Mouse (Mus musculus) lung, postnatal 0 days (tissue): Measurements from ENCODE around the gene Gcnt7. TPM values are rescaled to one million over a fixed set of nuclear protein-coding genes. Genes with fewer than 3 reads are reported as not detected.

Source experiments
- ATAC-seq: fragments of 200-750 bp; cut with Nextera tagmentation; 2 replicates; pipeline ENCODE4 v1.8.0; 2017; ENCODE audit warnings: moderate library complexity
- DNase-seq: peaks from one replicate; pipeline ENCODE4 v3.0.0-alpha.2; 2016; ENCODE audit warnings: low spot score
- H3K27ac ChIP-seq: fragments of 300-500 bp; sonication (generic); 2 replicates; pipeline ENCODE4 v1.5.1; 2014; ENCODE audit warnings: antibody characterized with exemption, mild to moderate bottlenecking, low read length, mixed read lengths
- H3K27me3 ChIP-seq: fragments of 300-500 bp; sonication (generic); replicated peaks from 2 replicates; pipeline ENCODE4 v1.6.1; 2014; ENCODE audit warnings: low read length, mixed read lengths; ENCODE audit not compliant: insufficient read depth
- H3K36me3 ChIP-seq: fragments of 300-500 bp; sonication (generic); 2 replicates; pipeline ENCODE4 v1.6.1; 2014; ENCODE audit warnings: low read length, mixed read lengths; ENCODE audit not compliant: insufficient read depth
- H3K4me1 ChIP-seq: fragments of 300-500 bp; sonication (generic); 2 replicates; pipeline ENCODE4 v1.6.1; 2014; ENCODE audit warnings: antibody characterized with exemption, low read depth, low read length, mixed read lengths; ENCODE audit not compliant: insufficient read depth
- H3K4me2 ChIP-seq: fragments of 300-500 bp; sonication (generic); replicated peaks from 2 replicates; pipeline ENCODE4 v1.6.1; 2014; ENCODE audit warnings: low read depth, mild to moderate bottlenecking, low read length, moderate library complexity, mixed read lengths
- H3K4me3 ChIP-seq: fragments of 300-500 bp; sonication (generic); 2 replicates; pipeline ENCODE4 v1.5.1; 2014; ENCODE audit warnings: low read depth, low read length
- H3K9ac ChIP-seq: fragments of 300-500 bp; sonication (generic); replicated peaks from 2 replicates; pipeline ENCODE4 v1.6.1; 2014; ENCODE audit warnings: low read depth, mild to moderate bottlenecking
- H3K9me3 ChIP-seq: fragments of 300-500 bp; sonication (generic); 2 replicates; pipeline ENCODE4 v1.6.1; 2016; ENCODE audit warnings: low read length, mixed read lengths
- CTCF ChIP-seq: IDR thresholded peaks from 2 replicates; pipeline ENCODE4 v1.5.1; 2016; ENCODE audit warnings: antibody characterized with exemption, mild to moderate bottlenecking
- EP300 ChIP-seq: IDR thresholded peaks from 2 replicates; pipeline ENCODE4 v1.6.1; 2016; ENCODE audit warnings: antibody characterized with exemption, mild to moderate bottlenecking, control low read depth
- WGBS: fragments of 180-500 bp; shearing (Covaris S2); extraction: QIAGEN DNeasy Blood & Tissue Kit; methylation state at CpG from one replicate; pipeline ENCODE4 v1.1.7; 2014; 5-methylcytosine and 5-hydroxymethylcytosine counted together
- polyA plus RNA-seq: library from polyadenylated mRNA; unstranded; fragments of >200 nt; fragmentation: Nextera tagmentation; extraction: Ambion mirVana; gene quantifications from 2 replicates; pipeline ENCODE4 v1.2.1, GENCODE M21; 2015

The Gcnt7 gene
- polyA plus RNA-seq, 1 experiment from 2014 or later, result 0.64 TPM

DNA sequence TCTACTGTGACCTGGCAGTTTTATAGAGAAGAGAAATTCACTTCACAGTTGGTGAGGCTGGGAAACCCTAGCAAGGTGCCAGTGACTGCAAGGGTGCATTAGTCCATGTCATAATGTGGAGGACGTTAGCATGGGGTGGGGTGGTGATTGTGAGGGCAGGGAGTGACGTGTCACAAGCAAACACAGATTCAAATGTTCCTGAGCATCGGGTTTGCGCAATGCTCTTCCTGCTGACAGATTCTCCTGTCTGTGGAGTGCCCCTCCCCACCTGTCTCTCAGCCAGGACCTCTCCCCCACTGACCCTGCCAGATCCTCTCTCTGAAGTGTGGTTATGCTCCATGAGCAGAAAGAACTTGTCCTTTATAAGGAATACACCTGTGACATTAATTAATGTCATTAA, 10.1 kb downstream of the Gcnt7 start:
- Histone ChIP-seq H3K27me3 (no peaks in the 10 kb centered on the region), H3K4me1 (no peaks in the 10 kb centered on the region), H3K4me2 (no peak overlapping the region), H3K27ac (no peak overlapping the region), H3K9ac (no peak overlapping the region), H3K4me3 (no peak overlapping the region), H3K36me3 (peaks cover 62% of the 10 kb centered on the region; the same call in 1 of the 2 replicates), H3K9me3 (no peaks in the 10 kb centered on the region)
- WGBS, result 85% methylated on average over 4 of the region's 4 CpGs
- TF ChIP-seq EP300 (no peak), CTCF (no peak)
- DNase-seq (no peak), ATAC-seq (no peak)

DNA sequence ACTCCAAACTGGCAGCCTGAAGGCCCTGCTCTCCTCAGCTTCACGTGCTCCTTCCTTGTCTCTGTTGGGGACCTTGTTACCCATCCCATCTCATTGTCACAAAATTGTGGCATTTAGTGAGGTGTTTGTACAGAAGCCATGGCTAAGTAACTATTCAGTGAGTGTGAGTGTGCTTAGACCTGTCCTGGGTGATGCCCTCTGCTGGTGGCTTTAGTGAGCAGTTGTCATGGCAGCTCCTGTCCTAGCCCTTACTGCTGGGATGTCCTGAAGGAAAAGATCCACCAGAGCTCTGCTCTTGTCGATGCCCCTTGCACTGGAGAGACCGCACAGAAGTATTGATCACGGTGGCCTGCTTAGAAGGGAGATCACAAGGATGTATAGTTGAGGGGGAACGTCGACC, 11.1 kb downstream of the Gcnt7 start:
- Histone ChIP-seq H3K27ac (no peak overlapping the region), H3K4me2 (no peak overlapping the region), H3K36me3 (peaks cover 55% of the 10 kb centered on the region; the same call in 1 of the 2 replicates), H3K4me3 (no peak overlapping the region), H3K27me3 (no peaks in the 10 kb centered on the region), H3K9ac (no peak overlapping the region), H3K9me3 (no peaks in the 10 kb centered on the region), H3K4me1 (no peaks in the 10 kb centered on the region)
- 91% methylated on average over 6 of the region's 6 CpGs for WGBS
- TF ChIP-seq EP300 (no peak), CTCF (peak; percentile 67)
- DNase-seq, result no peak
- ATAC-seq, result 0 out of 2 replicates have a peak, but pooled peaks have one; percentile 21

GRCm38 (mm10) chr2:172445617-172446016, 12.8 kb downstream of the Gcnt7 start:
- Histone ChIP-seq H3K4me1 (peaks cover 10% of the 10 kb centered on the region; the same call in 1 of the 2 replicates), H3K4me2 (no peak overlapping the region), H3K27ac (no peak overlapping the region), H3K4me3 (no peak overlapping the region), H3K36me3 (peaks cover 51% of the 10 kb centered on the region; the same call in 1 of the 2 replicates), H3K9ac (no peak overlapping the region), H3K27me3 (no peaks in the 10 kb centered on the region), H3K9me3 (no peaks in the 10 kb centered on the region)
- ATAC-seq, result no peak
- no peak for DNase-seq
- TF ChIP-seq EP300 (no peak), CTCF (no peak)
- WGBS, result 87% methylated on average over 4 of the region's 4 CpGs

DNA sequence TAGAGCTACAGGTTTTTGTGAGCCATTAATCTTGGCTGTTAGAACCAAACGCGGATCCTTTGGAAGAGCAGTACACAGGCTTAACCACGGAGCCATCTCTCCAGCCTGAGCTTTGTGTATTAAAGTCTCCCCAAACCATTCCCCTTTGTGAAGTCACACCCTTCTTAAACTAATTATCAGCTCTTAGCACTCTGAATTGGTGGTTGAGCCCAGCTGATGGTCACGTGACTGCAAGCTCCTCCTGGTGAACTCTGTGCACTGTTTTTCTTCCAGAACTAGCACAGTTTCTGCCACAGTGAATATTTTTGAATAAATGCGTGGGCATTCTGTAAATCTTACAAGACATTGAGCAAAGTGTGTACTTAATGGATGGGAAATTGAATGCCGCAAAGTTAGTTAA, 17.2 kb downstream of the Gcnt7 start:
- Histone ChIP-seq H3K4me1 (peaks cover 10% of the 10 kb centered on the region; the same call in 1 of the 2 replicates), H3K4me3 (peak overlapping the region; percentile 87), H3K36me3 (peaks cover 8% of the 10 kb centered on the region; the same call in 1 of the 2 replicates), H3K9me3 (no peaks in the 10 kb centered on the region), H3K27me3 (no peaks in the 10 kb centered on the region), H3K27ac (peak overlapping the region; percentile 61; the same call in 1 of the 2 replicates), H3K4me2 (peak overlapping the region; percentile 73), H3K9ac (peak overlapping the region; percentile 71)
- 27% methylated on average over 6 of the region's 6 CpGs for WGBS
- peak; percentile 48 for DNase-seq
- TF ChIP-seq EP300 (no peak), CTCF (no peak)
- no peak for ATAC-seq

- Histone ChIP-seq H3K27me3 (no peaks in the 10 kb centered on the region), H3K9me3 (no peaks in the 10 kb centered on the region), H3K4me2 (peak overlapping the region; percentile 73), H3K4me1 (peaks cover 10% of the 10 kb centered on the region; the same call in 1 of the 2 replicates), H3K27ac (peak overlapping the region; percentile 61), H3K9ac (peak overlapping the region; percentile 71), H3K4me3 (peak overlapping the region; percentile 87), H3K36me3 (peaks cover 2% of the 10 kb centered on the region; the same call in 1 of the 2 replicates)
- no peak for DNase-seq
- WGBS, result 0% methylated on average over 21 of the region's 21 CpGs
- TF ChIP-seq EP300, result no peak
- no peak for TF ChIP-seq CTCF
- peak; percentile 61 for ATAC-seq
Measured at GRCm38 (mm10) chr2:172440640-172441005, 17.8 kb downstream of the Gcnt7 start.

- H3K4me2 ChIP-seq, result peak within 1 kb of the TSS; percentile 73
- peak; percentile 99 for DNase-seq
- H3K36me3 ChIP-seq, result no peaks in the 10 kb centered on the region
- 2% methylated on average over 35 of the region's 35 CpGs for WGBS
- H3K27ac ChIP-seq, result peak within 1 kb of the TSS; percentile 61
- H3K9me3 ChIP-seq, result no peaks in the 10 kb centered on the region
- TF ChIP-seq EP300 (peak; percentile 43; the same call in 1 of the 2 replicates), CTCF (0 out of 2 replicates have a peak, but pooled peaks have one; percentile 9)
- H3K4me3 ChIP-seq, result peak within 1 kb of the TSS; percentile 87
- H3K4me1 ChIP-seq, result peaks cover 10% of the 10 kb centered on the region; the same call in 1 of the 2 replicates
- H3K27me3 ChIP-seq, result no peaks in the 10 kb centered on the region
- peak within 1 kb of the TSS; percentile 71 for H3K9ac ChIP-seq
- ATAC-seq, result peak; percentile 98
Measured at GRCm38 (mm10) chr2:172439843-172440639, 18.4 kb downstream of the Gcnt7 start, which contains the start of gene Rtf2. Gene Rtf2 (plus strand): TSS chr2:172440556.
